Mouse (Mus musculus) c-Kit-negative CD71-positive TER-119-positive erythroid progenitor cells, embryonic 14.5 days (primary cell): Measurements from ENCODE around the gene Ammecr1.

ENCODE experiments used
- DNase-seq: peaks from one replicate; pipeline ENCODE4 v3.0.0-alpha.2; 2013; ENCODE audit warnings: low read depth, low spot score

The Ammecr1 gene

DNA sequence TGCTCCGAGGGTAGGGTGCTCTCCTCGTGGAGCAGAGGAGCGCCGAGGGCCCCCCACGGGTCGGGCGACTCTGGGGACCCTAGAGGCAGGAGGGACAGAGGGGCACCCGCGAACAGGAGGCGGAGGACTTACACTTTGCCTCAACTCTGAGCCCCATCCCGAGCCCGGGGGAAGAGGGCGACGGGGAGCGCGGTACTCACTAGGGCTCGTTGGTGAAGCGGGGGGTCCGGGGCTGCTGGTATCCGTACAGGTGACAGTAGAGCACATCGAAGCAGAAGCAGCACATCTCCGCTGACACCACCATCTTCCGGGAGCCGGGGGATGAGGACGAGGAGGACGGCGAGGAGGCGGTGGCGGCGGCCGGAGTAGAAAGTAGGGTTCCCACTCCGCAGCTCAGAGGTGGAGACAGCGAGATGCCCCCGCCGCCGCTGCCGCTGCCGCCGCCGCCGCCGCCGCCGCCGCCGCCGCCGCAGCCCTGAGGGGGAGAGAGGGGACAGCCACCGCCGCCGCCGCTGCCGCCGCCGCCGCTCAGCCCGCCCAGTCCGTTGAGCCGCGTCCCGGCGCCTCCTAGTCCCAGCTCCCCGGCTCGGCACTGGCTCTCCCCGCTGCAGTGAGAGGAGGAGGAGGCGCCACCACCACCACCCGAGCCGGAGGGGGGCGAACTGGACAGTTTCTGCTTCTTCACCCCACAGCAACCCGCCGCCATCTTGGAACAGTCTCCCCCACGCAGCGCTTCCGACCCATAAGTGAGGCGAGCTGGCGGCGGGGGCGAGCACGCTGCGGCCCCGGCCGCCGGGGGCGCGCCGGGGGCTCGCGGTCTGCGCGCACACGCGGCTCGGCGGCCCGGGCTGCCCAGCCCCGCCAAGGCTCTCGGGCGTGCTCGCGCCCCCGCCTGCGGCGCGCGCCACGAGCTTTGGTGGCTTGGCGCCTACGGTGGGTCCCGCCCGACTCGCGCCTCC is at the start of gene Ammecr1:
Ammecr1 (minus strand) TSS at position 721 of the 959 bp plus-strand sequence.
- DNase-seq: peak; percentile 60

DNA sequence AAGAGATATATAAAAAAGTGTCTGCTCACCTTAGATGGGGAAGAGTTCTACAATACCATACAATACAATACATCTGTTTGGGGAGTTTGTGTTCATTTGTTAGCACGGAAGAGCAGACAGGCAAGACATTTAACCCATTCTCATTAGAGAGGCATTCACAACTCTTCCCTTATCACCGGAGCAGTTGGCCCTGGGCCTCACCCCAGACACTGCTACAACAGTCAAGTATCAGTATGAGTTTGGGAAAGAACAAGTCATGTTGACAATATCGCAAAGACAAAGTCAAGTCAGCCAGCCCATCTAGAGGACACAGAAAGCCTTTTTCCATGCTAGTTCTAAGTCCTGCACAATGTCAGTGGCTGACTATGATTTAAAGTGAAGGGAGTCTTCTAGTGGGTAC is 47.6 kb upstream of the Ammecr1 start:
- DNase-seq: no peak

DNA sequence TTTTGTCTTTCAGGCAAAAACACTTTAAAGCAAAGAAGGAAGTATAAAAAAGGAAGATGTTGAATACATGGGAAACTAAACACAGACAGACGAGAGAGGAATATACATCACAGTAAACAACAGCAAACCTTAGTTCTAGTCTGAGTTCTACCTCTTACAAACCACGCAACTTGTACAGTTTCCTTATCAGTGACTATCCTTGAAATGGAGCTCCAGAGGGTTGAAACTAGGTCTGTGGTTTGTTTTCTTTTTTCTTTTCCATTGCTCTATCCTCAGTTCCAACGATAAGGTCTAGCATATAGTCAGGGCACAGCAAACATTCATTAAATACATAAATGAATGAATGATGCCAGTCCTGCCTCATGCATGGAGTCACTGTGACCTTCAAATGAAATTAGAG is 45.8 kb upstream of the Ammecr1 start:
- no peak for DNase-seq

DNA sequence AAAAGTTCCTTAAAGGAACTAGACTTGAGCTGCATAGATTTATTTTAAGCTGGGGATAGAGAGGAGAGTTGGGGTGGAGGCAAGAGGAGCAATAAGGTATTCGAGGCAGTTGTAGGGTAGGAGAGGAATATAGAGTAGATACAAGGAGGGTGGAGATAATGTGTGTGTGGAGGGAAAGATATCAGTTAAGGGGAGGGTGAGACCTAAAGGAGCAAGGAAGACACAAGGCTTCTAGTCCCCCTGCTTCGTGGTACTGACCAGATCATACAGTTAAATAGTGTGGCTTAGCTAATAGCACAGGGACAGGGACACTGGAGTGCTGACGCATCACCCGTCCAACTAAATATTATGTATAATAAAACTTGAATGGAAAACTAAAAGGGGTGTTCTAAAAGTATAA is 45.3 kb upstream of the Ammecr1 start:
- no peak for DNase-seq

DNA sequence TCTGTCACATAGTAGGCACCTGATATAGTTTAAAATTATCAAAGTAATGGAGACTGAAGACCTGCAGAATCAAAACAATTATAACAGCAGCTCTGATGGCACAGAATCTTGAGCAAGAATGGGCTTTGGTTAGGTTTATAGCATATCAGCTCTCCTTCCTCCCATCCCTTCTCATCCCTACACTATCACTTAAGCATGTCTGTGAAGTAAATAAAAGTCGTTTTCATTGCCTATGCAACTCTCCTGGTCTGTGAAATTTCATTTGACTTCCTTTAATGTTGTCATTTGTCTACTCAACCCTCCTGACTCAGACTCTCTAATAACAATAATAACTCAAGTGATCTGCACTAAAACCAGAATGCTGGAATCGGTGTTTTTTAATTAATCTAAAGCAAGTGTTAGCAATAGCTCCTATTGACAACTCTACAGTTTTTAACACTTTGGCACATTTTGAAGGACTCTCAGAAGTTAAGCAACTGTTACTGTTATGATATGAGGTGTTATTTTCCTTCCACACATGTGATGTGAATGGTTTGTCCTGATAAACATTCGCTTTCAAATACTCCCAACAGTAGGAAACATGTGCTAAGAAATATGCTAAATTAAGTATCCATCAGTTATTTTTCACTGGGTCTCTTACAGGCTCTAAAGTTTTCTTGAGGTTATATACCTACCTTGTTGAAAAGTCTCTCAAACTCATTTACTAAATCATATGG is 37.8 kb upstream of the Ammecr1 start:
- no peak for DNase-seq

DNA sequence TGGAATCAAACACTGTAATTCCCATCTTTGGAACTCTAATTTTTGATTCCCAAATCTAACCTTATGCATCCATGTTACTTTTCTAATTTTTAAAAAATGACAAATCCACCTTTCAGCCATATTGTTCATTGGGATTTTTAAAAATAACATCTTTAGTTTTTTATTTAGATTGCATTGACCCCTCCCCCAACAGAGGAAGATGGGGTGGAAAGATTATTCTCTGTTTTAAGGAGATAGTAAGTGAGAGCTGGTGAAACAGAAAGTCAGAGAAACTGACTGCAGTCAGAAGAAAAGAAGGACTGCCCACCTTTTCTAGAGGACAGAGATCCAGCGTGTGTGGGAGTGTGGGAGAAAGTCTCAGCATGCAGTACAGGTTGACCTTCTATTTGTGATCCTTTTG is 30.7 kb upstream of the Ammecr1 start:
- no peak for DNase-seq

DNA sequence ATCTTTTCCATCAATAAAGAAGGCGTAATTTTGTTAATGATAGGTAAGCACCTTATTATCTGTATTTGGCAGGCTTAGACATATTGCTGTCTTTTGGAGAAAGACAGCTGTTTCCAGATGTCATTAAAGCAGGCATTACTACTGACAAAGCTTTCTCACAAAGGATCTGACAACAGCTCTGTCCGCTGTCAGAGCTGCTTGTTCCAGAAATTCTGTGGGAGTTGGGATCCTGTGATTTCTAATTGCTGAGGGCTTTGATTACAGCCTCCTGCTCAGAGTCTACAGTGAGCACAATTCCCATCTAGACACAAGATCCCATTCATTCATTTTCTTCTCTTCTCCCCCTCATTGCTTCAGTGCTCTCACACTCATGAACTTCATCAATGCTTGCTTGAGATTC is 28.0 kb upstream of the Ammecr1 start:
- DNase-seq: no peak

DNA sequence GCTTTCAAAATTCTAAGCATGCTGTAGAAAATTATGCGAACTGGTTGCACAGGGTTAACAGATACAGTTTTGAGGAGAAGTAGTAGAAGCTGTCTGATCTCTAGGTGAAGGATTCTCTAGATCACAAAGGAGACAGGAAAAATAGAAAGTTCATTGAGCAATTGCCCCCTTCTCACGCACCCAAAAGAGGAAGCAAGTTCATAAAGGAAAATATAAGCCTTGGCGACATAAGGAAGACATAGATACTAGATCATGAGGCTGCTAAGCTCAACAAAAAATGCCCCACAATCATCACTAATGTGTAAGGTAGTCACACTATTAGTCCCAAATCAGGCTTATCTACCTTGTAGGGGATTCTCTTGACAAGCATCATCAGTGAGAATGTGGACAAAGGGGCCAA is 17.6 kb upstream of the Ammecr1 start:
- DNase-seq: no peak

DNA sequence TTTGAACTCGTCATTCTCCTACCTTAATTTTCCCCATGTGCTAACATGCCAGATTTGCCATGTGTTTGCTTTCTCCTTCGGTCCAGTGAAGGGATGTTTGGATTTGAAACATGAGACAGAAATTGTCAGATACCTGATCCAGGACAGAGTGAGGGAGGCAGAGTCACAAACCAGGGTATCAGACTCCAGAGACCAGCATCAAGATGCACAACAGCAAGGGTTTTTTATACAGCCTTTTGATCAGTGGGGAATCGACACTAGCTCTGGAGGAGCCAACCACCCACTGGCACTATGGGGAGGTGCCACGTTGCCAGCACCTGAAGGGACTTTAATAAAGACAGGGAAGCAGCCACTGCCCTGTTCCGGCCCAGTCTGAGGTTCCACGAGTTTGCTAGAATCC is 17.1 kb upstream of the Ammecr1 start:
- no peak for DNase-seq

DNA sequence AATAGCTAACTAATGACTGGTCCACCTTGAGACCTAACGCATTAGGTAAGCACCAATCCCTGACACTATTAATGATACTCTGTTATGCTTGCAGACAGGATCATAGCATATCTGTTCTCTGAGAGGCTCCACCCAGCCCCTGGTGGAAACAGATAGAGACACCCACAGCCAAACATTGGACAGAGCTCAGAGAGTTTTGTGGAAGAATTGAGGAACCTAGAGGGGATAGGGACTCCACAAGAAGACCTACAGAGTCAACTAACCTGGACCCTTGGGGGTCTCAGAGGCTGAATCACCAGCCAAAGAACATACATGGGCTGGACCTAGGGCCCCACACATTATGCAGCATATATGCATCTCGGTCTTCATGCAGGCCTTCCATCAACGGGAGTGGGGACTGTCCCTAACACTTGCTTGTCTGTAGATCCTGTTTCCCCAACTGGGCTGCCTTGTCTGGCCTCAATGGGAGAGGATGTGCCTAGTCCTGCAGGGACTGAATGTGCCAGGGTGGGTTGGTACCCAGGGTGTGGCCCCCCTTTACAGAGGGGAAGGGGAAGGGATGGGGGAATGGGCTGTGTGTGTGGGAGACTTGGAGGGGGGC is 15.1 kb upstream of the Ammecr1 start:
- DNase-seq: peak; percentile 57

DNA sequence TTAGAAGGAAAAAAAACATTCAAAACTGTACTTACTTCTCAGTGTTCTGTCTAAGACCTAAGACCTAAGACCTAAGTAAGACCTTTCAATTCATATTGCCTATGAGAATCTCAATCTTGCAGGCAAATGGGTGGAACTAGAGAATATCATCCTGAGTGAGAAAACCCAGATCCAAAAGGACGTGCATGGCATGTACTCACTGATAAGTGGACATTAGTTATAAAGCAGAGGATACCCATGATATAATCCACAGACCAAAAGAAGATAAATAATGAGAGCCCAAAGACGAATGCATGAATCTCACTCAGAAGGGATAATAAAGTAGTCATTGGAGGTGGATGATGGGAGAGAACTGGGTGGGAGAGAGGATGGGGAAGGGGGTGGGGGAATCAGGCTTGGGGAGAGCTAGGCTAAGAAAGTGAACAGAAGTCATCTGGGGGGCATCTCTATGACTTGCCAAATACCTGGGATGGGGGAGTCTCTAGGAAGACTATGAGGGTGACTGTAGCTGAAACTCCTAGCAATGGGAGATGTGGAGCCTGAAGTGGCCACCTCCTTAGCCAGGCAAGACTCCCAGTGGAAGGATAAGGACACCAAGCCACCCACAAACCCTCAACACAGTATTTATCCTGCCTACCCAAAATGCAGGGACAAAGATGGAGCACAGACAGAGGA is 14.5 kb upstream of the Ammecr1 start:
- no peak for DNase-seq

DNA sequence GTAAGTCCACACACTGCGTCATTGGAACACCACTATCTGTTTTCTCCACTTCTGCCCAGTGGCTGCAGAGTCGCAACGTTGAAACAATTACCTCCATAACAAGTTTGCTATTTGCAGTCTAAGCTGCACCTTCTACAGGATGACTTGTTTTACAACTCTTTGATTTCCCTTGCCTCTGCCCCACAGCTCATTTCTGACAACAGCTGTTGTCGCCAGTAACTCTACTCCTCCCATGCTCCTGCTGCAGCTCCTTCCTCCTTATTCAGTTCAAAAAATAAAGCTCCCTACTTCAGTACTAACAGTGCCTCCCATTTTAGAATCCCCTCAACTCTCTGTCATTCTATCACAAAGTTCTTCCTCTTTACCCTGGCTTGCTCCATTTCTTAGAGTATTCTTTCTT is 12.7 kb upstream of the Ammecr1 start:
- no peak for DNase-seq

DNA sequence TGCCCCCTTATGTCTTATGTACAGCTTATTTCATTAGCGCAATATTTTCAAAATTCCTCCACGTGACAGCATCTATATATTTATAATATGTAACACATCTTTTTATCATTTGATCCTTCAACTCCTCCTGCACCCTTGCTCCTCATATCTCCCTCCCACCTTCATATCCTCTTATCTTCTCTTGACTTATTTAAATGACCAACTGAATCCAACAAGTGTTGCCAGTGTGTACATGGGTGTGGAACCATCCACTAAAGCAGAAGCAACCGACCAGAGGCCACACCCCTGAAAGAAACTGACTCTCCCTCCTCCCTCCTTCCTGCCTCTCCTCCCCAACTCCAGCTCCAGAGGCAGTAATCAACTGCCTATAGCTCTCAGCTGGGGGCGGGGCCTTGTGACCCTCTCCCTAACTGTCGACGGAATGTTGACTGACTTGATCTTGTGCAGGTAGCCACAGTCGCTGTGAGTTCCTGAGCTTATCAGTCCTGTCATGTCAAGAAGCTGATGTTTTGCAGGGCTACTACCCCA is 6.0 kb upstream of the Ammecr1 start:
- DNase-seq: peak; percentile 60

DNA sequence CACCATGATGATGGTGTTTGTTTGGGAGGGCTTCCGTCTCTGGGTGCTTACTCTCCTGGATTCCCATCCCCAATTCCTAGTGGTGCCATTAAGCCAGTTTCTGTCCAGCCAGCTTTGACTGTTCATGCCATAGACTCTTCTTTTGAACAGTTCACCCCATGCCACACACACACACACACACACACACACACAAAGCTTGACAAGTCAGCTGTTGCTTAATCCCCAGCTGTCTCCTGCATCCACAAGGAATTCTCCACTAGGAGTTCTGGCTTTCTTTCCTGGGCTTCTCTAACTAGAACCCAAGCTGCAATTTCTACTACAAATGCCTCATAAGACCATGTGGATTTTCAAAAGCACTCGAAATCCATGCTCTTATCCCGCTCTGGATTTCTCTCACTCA is 5.2 kb upstream of the Ammecr1 start:
- no peak for DNase-seq

DNA sequence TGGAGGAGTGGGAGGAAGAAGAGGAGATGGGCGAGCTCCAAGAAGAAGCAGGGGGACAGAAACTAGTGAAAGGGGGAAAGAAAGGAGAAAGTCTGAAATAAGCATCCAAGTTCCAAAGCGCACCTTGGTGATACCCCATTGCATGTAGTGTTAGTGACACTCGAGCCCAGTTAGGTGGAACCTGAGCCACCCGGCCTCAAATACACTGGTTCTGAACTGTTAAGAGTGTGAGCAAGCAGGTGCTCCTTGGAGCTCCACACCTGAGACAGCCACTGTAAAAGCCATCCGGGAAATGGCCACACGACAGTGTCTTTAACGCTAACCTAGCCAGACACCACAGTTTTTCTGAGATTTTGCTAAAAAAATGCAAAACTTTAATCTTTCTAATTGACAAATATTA is 539 bp upstream of the Ammecr1 start:
- DNase-seq: no peak

DNA sequence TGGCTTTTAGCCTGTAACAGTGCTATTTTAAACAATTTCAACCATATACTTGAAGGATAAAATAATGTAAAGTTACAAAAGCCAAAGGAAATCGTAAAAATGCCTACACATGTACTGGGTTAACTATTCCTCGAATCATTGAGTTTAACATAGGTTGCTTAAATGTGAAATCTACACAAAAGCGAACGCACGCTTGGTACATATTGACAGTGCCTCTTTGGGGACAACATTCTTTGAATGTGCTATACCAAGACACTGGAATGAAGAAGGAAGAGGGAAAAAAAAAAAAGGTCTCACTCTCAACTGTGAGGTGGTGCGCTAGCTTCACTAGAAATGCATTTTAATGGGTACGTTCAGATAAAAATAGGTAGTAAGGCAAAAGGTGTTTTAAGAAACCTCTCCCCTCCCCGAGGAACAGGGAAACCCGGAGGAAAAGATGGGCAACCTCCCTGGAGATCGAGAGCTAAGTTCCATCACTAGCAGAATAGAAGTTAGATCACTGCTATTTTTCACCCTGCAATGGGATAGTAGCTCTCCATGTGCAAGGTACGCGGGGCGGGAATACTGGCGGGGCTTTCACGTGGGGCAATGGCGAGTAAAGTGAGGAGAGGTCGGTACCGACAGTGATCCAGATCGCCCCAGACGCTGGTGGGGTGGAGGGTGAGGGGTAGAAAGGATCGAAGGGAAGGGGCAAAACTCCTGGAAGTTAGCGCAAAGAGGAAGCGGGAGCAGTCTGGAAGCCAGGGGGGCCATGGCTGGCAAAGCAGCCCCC is 1.1 kb downstream of the Ammecr1 start:
- no peak for DNase-seq

DNA sequence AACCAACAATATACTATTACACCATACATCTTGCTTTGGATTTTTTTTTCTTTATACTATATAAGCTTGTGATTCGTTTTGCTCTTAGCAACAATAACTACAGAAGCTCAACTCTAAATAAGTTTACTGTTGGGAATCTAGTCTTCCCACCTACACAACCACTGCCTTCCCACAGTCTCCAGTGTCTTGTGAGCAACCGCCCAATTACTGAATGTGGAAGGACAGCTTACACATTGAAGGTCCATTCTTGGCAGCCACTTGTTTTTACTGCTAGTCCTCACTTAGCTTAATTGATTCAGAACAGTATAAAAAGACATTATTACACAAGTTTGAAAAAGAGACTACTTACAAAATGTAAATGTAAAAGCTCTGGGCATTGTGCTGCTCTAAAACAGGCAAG is 6.1 kb downstream of the Ammecr1 start:
- no peak for DNase-seq

DNA sequence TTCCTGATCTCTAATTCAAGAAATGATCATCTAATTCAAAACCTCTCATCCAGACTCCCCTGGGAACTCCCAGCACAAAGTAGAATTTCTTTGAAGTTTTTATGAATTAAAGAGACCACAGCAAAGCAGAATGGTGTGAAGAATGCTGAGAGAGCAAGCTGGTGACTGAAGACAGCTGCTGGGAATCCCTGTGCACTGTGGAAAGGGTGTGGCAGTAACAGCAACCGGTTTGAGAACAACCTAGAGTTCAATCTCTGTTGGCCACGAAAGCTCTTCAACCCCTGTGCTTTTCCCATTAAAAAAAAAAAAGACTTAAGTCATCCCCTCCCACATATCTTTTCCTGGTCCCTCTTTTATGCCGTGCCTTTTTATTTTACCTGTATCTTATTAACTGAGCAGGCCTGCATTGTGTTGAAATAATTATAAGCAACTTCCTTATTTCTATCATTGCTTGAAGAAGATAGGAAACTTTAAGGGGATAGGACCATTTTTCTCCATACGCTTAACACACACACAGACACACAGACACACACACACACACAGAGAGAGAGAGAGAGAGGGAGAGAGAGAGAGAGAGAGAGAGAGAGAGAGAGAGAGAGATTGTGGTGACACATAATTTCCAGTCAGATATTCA is 6.7 kb downstream of the Ammecr1 start:
- no peak for DNase-seq

DNA sequence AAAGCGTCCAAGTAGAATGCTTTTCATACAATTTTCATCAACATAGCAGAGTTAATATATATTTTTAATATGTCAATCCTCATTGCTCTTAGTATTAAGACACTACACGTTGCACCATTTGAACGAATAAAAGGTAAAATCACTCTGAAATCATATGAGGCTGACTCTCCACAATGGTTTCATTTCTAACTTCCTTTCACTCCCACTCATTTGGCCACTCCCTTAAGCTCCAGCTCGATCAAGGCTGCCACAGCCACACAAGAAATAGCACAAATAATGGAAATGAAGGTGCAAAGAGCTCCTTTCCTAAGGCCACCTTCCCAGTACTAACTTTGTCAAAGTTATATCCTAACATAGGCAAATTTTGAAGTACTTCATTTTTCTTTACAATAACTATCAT is 38.1 kb downstream of the Ammecr1 start:
- DNase-seq: no peak

DNA sequence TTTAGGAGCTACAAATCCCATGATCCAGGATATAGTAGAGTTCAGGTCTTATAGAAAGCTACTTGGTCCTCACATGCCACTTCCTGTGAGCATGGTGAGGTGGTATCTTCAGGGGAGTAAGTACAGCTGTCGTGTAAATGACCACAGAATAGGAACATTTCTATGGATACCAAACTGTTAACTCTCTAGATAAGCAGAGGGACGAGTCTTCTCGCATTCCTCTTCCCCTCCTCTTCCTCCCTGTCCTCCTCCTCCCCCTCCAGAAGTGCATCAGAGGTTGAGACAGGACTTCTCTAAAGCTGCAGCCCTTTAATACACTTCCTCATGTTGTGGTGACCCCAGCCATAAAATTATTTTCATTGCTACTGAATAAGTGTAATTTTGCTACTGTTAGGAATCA is 49.1 kb downstream of the Ammecr1 start:
- no peak for DNase-seq

DNA sequence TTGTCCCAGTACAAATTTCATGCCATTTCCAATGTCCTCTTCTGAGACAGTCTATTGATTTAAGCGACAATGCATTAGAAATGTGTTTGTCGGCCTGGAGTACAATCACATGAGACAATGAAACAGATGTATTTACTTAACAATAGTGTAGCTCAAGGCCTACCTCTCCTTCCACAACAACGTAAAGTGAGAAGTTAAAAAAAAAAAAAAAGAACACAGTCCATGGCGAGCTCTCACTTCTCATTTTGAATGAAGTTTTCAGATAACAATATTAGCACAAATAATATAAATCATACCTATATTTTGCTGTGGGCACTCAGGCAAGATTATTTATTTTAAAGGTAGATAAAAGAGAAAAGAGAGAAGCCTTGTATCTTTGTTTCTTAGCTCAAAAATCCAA is 49.8 kb downstream of the Ammecr1 start:
- DNase-seq: no peak
